7 mouse cellular contexts compared by ENCODE assay signal in the genomic region with DNA sequence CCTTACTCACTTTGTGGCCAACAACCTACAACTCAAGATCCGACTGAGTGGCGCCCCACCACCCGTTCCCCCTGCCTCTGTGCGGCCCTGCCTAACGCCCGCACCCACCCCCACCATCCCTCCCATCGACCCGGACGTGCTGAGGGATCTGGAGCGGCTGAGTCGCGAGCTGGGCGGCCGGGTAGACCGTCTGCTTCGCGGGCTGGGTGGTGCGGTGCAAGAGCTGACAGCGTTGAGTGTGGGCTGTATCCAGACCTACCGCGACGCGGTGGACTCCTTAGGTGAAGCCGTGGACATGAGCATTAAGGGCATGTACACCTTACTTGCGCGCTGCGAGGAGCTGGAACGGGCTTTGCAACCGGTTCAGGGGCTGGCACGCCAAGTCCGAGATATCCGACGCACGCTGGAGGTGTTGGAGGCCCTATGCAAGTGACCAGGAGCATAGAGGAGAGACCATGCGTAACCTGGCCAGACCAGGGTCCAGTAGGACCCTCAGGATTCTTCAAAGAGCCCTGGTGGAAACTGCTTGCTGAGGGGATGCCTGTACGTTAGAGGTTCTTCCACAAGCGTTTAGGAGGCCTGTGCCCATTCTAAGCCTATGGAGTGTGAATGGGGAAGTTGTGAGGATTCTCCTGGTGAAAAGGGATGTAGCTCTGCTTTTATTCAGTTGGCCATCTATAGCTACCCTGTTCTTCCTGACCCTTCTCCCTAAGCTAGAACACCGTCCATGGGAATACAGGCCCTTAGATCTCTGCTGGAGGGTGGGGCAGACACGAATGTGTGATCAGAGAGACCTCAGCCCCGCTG. TPM values are rescaled to one million over a fixed set of nuclear protein-coding genes. Genes with fewer than 3 reads are reported as not detected.
DNase-seq lines count a peak whose midpoint lies in the region; ATAC-seq and TF ChIP-seq lines count a peak whose summit lies in the region.

No protein-coding gene starts in this region.

- H3K27ac ChIP-seq in embryonic facial prominence, embryonic 14.5 days (replicated peaks; ENCODE audit: low read depth, low read length): peak overlapping the region; percentile 86
- H3K27ac ChIP-seq in hindbrain, embryonic 16.5 days (ENCODE audit: low read depth, low read length): peak overlapping the region; percentile 96
- H3K27ac ChIP-seq in liver, postnatal 0 days (ENCODE audit: low read depth): peak overlapping the region; percentile 96

- TF ChIP-seq CTCF in liver, postnatal 0 days (IDR thresholded peaks at IDR 0.05; ENCODE audit: low read depth): no peak

- peak; percentile 49 for DNase-seq in ovary, postnatal 36 days (ENCODE audit: low spot score)
- DNase-seq in ovary, postnatal 10 days (ENCODE audit: low spot score): no peak
- peak; percentile 55 for DNase-seq in adrenal gland, postnatal 10 days
- no peak for DNase-seq in embryonic facial prominence, embryonic 14.5 days (ENCODE audit: low spot score)
- DNase-seq in liver, postnatal 0 days: peak; percentile 63
- DNase-seq in splenic B cell, adult 2 months (ENCODE audit: low read depth, low spot score): peak; percentile 36

- H3K27me3 ChIP-seq in embryonic facial prominence, embryonic 14.5 days (replicated peaks; ENCODE audit: control insufficient read depth, insufficient read depth, low read length): no peaks in the 10 kb centered on the region
- H3K27me3 ChIP-seq in hindbrain, embryonic 16.5 days (replicated peaks; ENCODE audit: control insufficient read depth, insufficient read depth, low read length): no peaks in the 10 kb centered on the region
- H3K27me3 ChIP-seq in liver, postnatal 0 days (ENCODE audit: insufficient read depth, low read length): no peaks in the 10 kb centered on the region
- no peaks in the 10 kb centered on the region for H3K27me3 ChIP-seq in splenic B cell, adult 2 months (ENCODE audit: control insufficient read depth, insufficient read depth, low read length, poor library complexity, severe bottlenecking)

- H3K4me2 ChIP-seq in embryonic facial prominence, embryonic 14.5 days (ENCODE audit: low read depth, low read length): peak overlapping the region; percentile 96
- H3K4me2 ChIP-seq in hindbrain, embryonic 16.5 days (ENCODE audit: low read length): peak overlapping the region; percentile 74
- peak overlapping the region; percentile 98 for H3K4me2 ChIP-seq in liver, postnatal 0 days (ENCODE audit: low read depth, low read length)

- peak overlapping the region; percentile 90 for H3K9ac ChIP-seq in embryonic facial prominence, embryonic 14.5 days (ENCODE audit: low read depth, low read length)
- H3K9ac ChIP-seq in hindbrain, embryonic 16.5 days (ENCODE audit: low read depth, low read length): peak overlapping the region; percentile 90
- peak overlapping the region; percentile 89 for H3K9ac ChIP-seq in liver, postnatal 0 days (replicated peaks)

- H3K36me3 ChIP-seq in embryonic facial prominence, embryonic 14.5 days (ENCODE audit: control insufficient read depth, insufficient read depth, low read length): no peaks in the 10 kb centered on the region
- no peaks in the 10 kb centered on the region for H3K36me3 ChIP-seq in hindbrain, embryonic 16.5 days (ENCODE audit: control insufficient read depth, insufficient read depth, low read length)
- no peaks in the 10 kb centered on the region for H3K36me3 ChIP-seq in liver, postnatal 0 days (replicated peaks; ENCODE audit: insufficient read depth, low read length)
- no peaks in the 10 kb centered on the region for H3K36me3 ChIP-seq in splenic B cell, adult 2 months (ENCODE audit: control insufficient read depth, insufficient read depth, low read length, poor library complexity, severe bottlenecking)

- TF ChIP-seq EP300 in liver, postnatal 0 days (IDR thresholded peaks at IDR 0.05; ENCODE audit: low read depth): no peak

- H3K4me3 ChIP-seq in embryonic facial prominence, embryonic 14.5 days (ENCODE audit: low read depth, low read length): peak overlapping the region; percentile 97
- H3K4me3 ChIP-seq in hindbrain, embryonic 16.5 days (ENCODE audit: low read length): peak overlapping the region; percentile 82
- peak overlapping the region; percentile 92 for H3K4me3 ChIP-seq in liver, postnatal 0 days (ENCODE audit: low read depth, low read length)

- whole genome bisulfite sequencing in embryonic facial prominence, embryonic 14.5 days: 1% methylated on average over 39 of the region's 40 CpGs
- 1% methylated on average over 39 of the region's 40 CpGs for WGBS in hindbrain, embryonic 16.5 days
- WGBS in liver, postnatal 0 days (ENCODE audit: insufficient replicate concordance): 2% methylated on average over 40 of the region's 40 CpGs

- no peaks in the 10 kb centered on the region for H3K9me3 ChIP-seq in embryonic facial prominence, embryonic 14.5 days (ENCODE audit: control insufficient read depth, low read length)
- H3K9me3 ChIP-seq in hindbrain, embryonic 16.5 days (ENCODE audit: control insufficient read depth, low read length): no peaks in the 10 kb centered on the region
- H3K9me3 ChIP-seq in liver, postnatal 0 days (ENCODE audit: low read length): no peaks in the 10 kb centered on the region

- H3K4me1 ChIP-seq in embryonic facial prominence, embryonic 14.5 days (ENCODE audit: control insufficient read depth, insufficient read depth, low read length): peaks cover 19% of the 10 kb centered on the region
- H3K4me1 ChIP-seq in hindbrain, embryonic 16.5 days (ENCODE audit: control insufficient read depth, insufficient read depth, low read depth, low read length): peaks cover 21% of the 10 kb centered on the region
- peaks cover 23% of the 10 kb centered on the region for H3K4me1 ChIP-seq in liver, postnatal 0 days (ENCODE audit: insufficient read depth)

- no peak for ATAC-seq in embryonic facial prominence, embryonic 14.5 days (ENCODE audit: low read depth)
- ATAC-seq in hindbrain, embryonic 16.5 days: no peak
- no peak for ATAC-seq in liver, postnatal 0 days

RNA-seq across cellular contexts. Expression of a gene that starts 1.1 kb away (rescaled TPM):
- total RNA-seq in adrenal gland, postnatal 10 days (2021): 10 to 100 TPM; 19.1 to 22.1 TPM
- polyA plus RNA-seq in embryonic facial prominence, embryonic 14.5 days (2014; fragmentation: Nextera tagmentation; extraction: Ambion mirVana): 12.1 and 12.4 TPM in 2 replicates
- polyA plus RNA-seq in hindbrain, embryonic 16.5 days (2015; fragmentation: Nextera tagmentation; extraction: Ambion mirVana): 18.1 and 20.9 TPM in 2 replicates
- polyA plus RNA-seq in liver, postnatal 0 days (2015; fragmentation: Nextera tagmentation; extraction: Ambion mirVana): 5.4 and 6.6 TPM in 2 replicates

RNA-seq across cellular contexts. Expression of a gene that starts 10.0 kb away (rescaled TPM):
- 10 to 100 TPM; 13.2 to 13.8 TPM for total RNA-seq in adrenal gland, postnatal 10 days (2021)
- 65.6 and 87.8 TPM in 2 replicates for polyA plus RNA-seq in embryonic facial prominence, embryonic 14.5 days (2014; fragmentation: Nextera tagmentation; extraction: Ambion mirVana)
- polyA plus RNA-seq in hindbrain, embryonic 16.5 days (2015; fragmentation: Nextera tagmentation; extraction: Ambion mirVana): 38.6 and 42.6 TPM in 2 replicates
- 12.5 and 13.0 TPM in 2 replicates for polyA plus RNA-seq in liver, postnatal 0 days (2015; fragmentation: Nextera tagmentation; extraction: Ambion mirVana)

RNA-seq across cellular contexts. Expression of a gene that starts 15.2 kb away (rescaled TPM):
- 10 to 100 TPM; 16.2 to 22.5 TPM for total RNA-seq in adrenal gland, postnatal 10 days (2021)
- 92.5 and 112 TPM in 2 replicates for polyA plus RNA-seq in embryonic facial prominence, embryonic 14.5 days (2014; fragmentation: Nextera tagmentation; extraction: Ambion mirVana)
- 26.9 and 32.2 TPM in 2 replicates for polyA plus RNA-seq in hindbrain, embryonic 16.5 days (2015; fragmentation: Nextera tagmentation; extraction: Ambion mirVana)
- 41.3 and 45.9 TPM in 2 replicates for polyA plus RNA-seq in liver, postnatal 0 days (2015; fragmentation: Nextera tagmentation; extraction: Ambion mirVana)

RNA-seq across cellular contexts. Expression of a gene that starts 27.6 kb away (rescaled TPM):
- 100 to 1,000 TPM; 104 to 143 TPM for total RNA-seq in adrenal gland, postnatal 10 days (2021)
- polyA plus RNA-seq in embryonic facial prominence, embryonic 14.5 days (2014; fragmentation: Nextera tagmentation; extraction: Ambion mirVana): 89.1 and 97.0 TPM in 2 replicates
- 402 and 475 TPM in 2 replicates for polyA plus RNA-seq in hindbrain, embryonic 16.5 days (2015; fragmentation: Nextera tagmentation; extraction: Ambion mirVana)
- 13.6 and 14.2 TPM in 2 replicates for polyA plus RNA-seq in liver, postnatal 0 days (2015; fragmentation: Nextera tagmentation; extraction: Ambion mirVana)

RNA-seq across cellular contexts. Expression of a gene that starts 34.4 kb away (rescaled TPM):
- total RNA-seq in adrenal gland, postnatal 10 days (2021): 100 to 1,000 TPM in 1 of 2 experiments, 10 to 100 TPM in 1; 63.1 to 157 TPM
- polyA plus RNA-seq in embryonic facial prominence, embryonic 14.5 days (2014; fragmentation: Nextera tagmentation; extraction: Ambion mirVana): 21.5 and 28.2 TPM in 2 replicates
- polyA plus RNA-seq in hindbrain, embryonic 16.5 days (2015; fragmentation: Nextera tagmentation; extraction: Ambion mirVana): 11.1 and 11.2 TPM in 2 replicates
- polyA plus RNA-seq in liver, postnatal 0 days (2015; fragmentation: Nextera tagmentation; extraction: Ambion mirVana): 3.0 and 8.2 TPM in 2 replicates

Comparison
In these comparisons a context has a peak if more than half of its experiments do, and no peak if none do; other contexts are left out.
1. DNase-seq: peak in ovary, postnatal 36 days (single experiment), adrenal gland, postnatal 10 days (single experiment), liver, postnatal 0 days (single experiment) and splenic B cell, adult 2 months (single experiment); none in ovary, postnatal 10 days (single experiment) and embryonic facial prominence, embryonic 14.5 days (single experiment).
2. Peak in every context shown above with its lines, with median percentiles within 50 percentile points of each other: H3K27ac ChIP-seq, H3K4me2 ChIP-seq, H3K4me3 ChIP-seq and H3K9ac ChIP-seq.